8 mouse cellular contexts compared by ENCODE assay signal in genomic region chr11:94988780-94989561, GRCm38 (mm10). TPM values are rescaled to one million over a fixed set of nuclear protein-coding genes. Genes with fewer than 3 reads are reported as not detected.
A peak's percentile ranks its signal among the peaks of the same experiment; 100 is the strongest.
DNase-seq lines count a peak whose midpoint lies in the region; ATAC-seq and TF ChIP-seq lines count a peak whose summit lies in the region.

No protein-coding gene starts in this region.

- no peaks in the 10 kb centered on the region for H3K27me3 ChIP-seq in forebrain, embryonic 13.5 days
- no peaks in the 10 kb centered on the region for H3K27me3 ChIP-seq in hindbrain, embryonic 14.5 days (ENCODE audit: control insufficient read depth, insufficient read depth, low read length)
- H3K27me3 ChIP-seq in midbrain, embryonic 13.5 days = no peaks in the 10 kb centered on the region

- H3K27ac ChIP-seq in forebrain, embryonic 13.5 days = peak overlapping the region; percentile 92
- H3K27ac ChIP-seq in hindbrain, embryonic 14.5 days = peak overlapping the region; percentile 97
- H3K27ac ChIP-seq in midbrain, embryonic 13.5 days = peak overlapping the region; percentile 95

- no peaks in the 10 kb centered on the region for H3K36me3 ChIP-seq in forebrain, embryonic 13.5 days (ENCODE audit: poor library complexity, severe bottlenecking)
- H3K36me3 ChIP-seq in hindbrain, embryonic 14.5 days (replicated peaks; ENCODE audit: control insufficient read depth, insufficient read depth) = no peaks in the 10 kb centered on the region
- no peaks in the 10 kb centered on the region for H3K36me3 ChIP-seq in midbrain, embryonic 13.5 days

- WGBS in lung, adult 2 months = 19% methylated on average over 10 of the region's 10 CpGs
- 19% methylated on average over 10 of the region's 10 CpGs for WGBS in forebrain, embryonic 13.5 days
- WGBS in hindbrain, embryonic 14.5 days = 20% methylated on average over 10 of the region's 10 CpGs
- 21% methylated on average over 10 of the region's 10 CpGs for WGBS in midbrain, embryonic 13.5 days

- H3K9me3 ChIP-seq in forebrain, embryonic 13.5 days (replicated peaks) = no peaks in the 10 kb centered on the region
- no peaks in the 10 kb centered on the region for H3K9me3 ChIP-seq in hindbrain, embryonic 14.5 days (ENCODE audit: control insufficient read depth, low read length)
- H3K9me3 ChIP-seq in midbrain, embryonic 13.5 days = no peaks in the 10 kb centered on the region

- no peak for TF ChIP-seq CTCF in lung, adult 2 months (IDR thresholded peaks at IDR 0.05; ENCODE audit: insufficient read depth, low read length)

- H3K4me2 ChIP-seq in forebrain, embryonic 13.5 days = peak overlapping the region; percentile 100
- peak overlapping the region; percentile 100 for H3K4me2 ChIP-seq in hindbrain, embryonic 14.5 days (replicated peaks)
- H3K4me2 ChIP-seq in midbrain, embryonic 13.5 days (replicated peaks) = peak overlapping the region; percentile 99

- no peak for ATAC-seq in forebrain, embryonic 13.5 days
- no peak for ATAC-seq in hindbrain, embryonic 14.5 days (ENCODE audit: low FRiP score)
- no peak for ATAC-seq in midbrain, embryonic 13.5 days

- H3K4me3 ChIP-seq in lung, adult 2 months (replicated peaks; ENCODE audit: extremely low read depth, low read depth, low read length) = peak overlapping the region; percentile 79
- peak overlapping the region; percentile 91 for H3K4me3 ChIP-seq in forebrain, embryonic 13.5 days
- H3K4me3 ChIP-seq in hindbrain, embryonic 14.5 days (replicated peaks; ENCODE audit: low read length) = peak overlapping the region; percentile 95
- peak overlapping the region; percentile 87 for H3K4me3 ChIP-seq in midbrain, embryonic 13.5 days (replicated peaks)

- peak overlapping the region; percentile 95 for H3K9ac ChIP-seq in forebrain, embryonic 13.5 days
- peak overlapping the region; percentile 99 for H3K9ac ChIP-seq in hindbrain, embryonic 14.5 days
- H3K9ac ChIP-seq in midbrain, embryonic 13.5 days (replicated peaks) = peak overlapping the region; percentile 72

- peaks cover 7% of the 10 kb centered on the region for H3K4me1 ChIP-seq in lung, adult 2 months (ENCODE audit: control insufficient read depth, insufficient read depth, low read length)
- H3K4me1 ChIP-seq in forebrain, embryonic 13.5 days = peaks cover 54% of the 10 kb centered on the region
- peaks cover 32% of the 10 kb centered on the region for H3K4me1 ChIP-seq in hindbrain, embryonic 14.5 days (replicated peaks; ENCODE audit: control insufficient read depth, insufficient read depth, low read length)
- peaks cover 42% of the 10 kb centered on the region for H3K4me1 ChIP-seq in midbrain, embryonic 13.5 days (replicated peaks)

- TF ChIP-seq POLR2A in lung, adult 2 months (IDR thresholded peaks at IDR 0.05; ENCODE audit: borderline replicate concordance, extremely low read depth, low read depth, low read length) = no peak

- no peak for DNase-seq in lung, adult 2 months
- DNase-seq in lung, adult 18-20 months = no peak
- DNase-seq in adrenal gland, adult 2 months = peak; percentile 52
- DNase-seq in hindbrain, embryonic 14.5 days (ENCODE audit: low spot score) = no peak
- DNase-seq in right cerebral cortex, adult 18-20 months = no peak
- DNase-seq in c-Kit-positive CD71-positive TER-119-positive erythroid progenitor cells, embryonic 14.5 days (ENCODE audit: low spot score) = no peak

RNA-seq across cellular contexts. Expression of gene Ppp1r9b, which starts 1.9 kb away (rescaled TPM):
- polyA plus RNA-seq in lung, adult 2 months (2012; rRNA removed) = 58.7 and 67.7 TPM in 2 replicates
- total RNA-seq in adrenal gland, adult 2 months (2021) = 100 to 1,000 TPM; 101 to 148 TPM
- polyA plus RNA-seq in adrenal gland, adult 2 months (2012; rRNA removed) = 61.6 and 64.6 TPM in 2 replicates
- polyA plus RNA-seq in forebrain, embryonic 13.5 days (2015; fragmentation: Nextera tagmentation; extraction: Ambion mirVana) = 15.8 and 16.3 TPM in 2 replicates
- polyA plus RNA-seq in hindbrain, embryonic 14.5 days (2014; fragmentation: Nextera tagmentation; extraction: Ambion mirVana) = 27.1 and 27.5 TPM in 2 replicates
- polyA plus RNA-seq in midbrain, embryonic 13.5 days (2015; fragmentation: Nextera tagmentation; extraction: Ambion mirVana) = 17.4 and 17.8 TPM in 2 replicates

RNA-seq across cellular contexts. Expression of gene Sgca, which starts 12.8 kb away (rescaled TPM):
- polyA plus RNA-seq in lung, adult 2 months (2012; rRNA removed) = 19.9 and 54.4 TPM in 2 replicates
- total RNA-seq in adrenal gland, adult 2 months (2021) = not detected
- 0.79 and 0.95 TPM in 2 replicates for polyA plus RNA-seq in adrenal gland, adult 2 months (2012; rRNA removed)
- polyA plus RNA-seq in forebrain, embryonic 13.5 days (2015; fragmentation: Nextera tagmentation; extraction: Ambion mirVana) = not detected in 2 replicates
- polyA plus RNA-seq in hindbrain, embryonic 14.5 days (2014; fragmentation: Nextera tagmentation; extraction: Ambion mirVana) = 0.17 TPM in 1 of 2 replicates, not detected in the other
- 0.17 TPM in 1 of 2 replicates, not detected in the other for polyA plus RNA-seq in midbrain, embryonic 13.5 days (2015; fragmentation: Nextera tagmentation; extraction: Ambion mirVana)

RNA-seq across cellular contexts. Expression of gene Samd14, which starts 20.7 kb away (rescaled TPM):
- polyA plus RNA-seq in lung, adult 2 months (2012; rRNA removed) = 5.9 and 7.0 TPM in 2 replicates
- total RNA-seq in adrenal gland, adult 2 months (2021) = 1 to 10 TPM; 2.5 to 4.5 TPM
- 12.9 and 13.5 TPM in 2 replicates for polyA plus RNA-seq in adrenal gland, adult 2 months (2012; rRNA removed)
- 89.2 and 95.0 TPM in 2 replicates for polyA plus RNA-seq in forebrain, embryonic 13.5 days (2015; fragmentation: Nextera tagmentation; extraction: Ambion mirVana)
- 130 and 135 TPM in 2 replicates for polyA plus RNA-seq in hindbrain, embryonic 14.5 days (2014; fragmentation: Nextera tagmentation; extraction: Ambion mirVana)
- 123 and 141 TPM in 2 replicates for polyA plus RNA-seq in midbrain, embryonic 13.5 days (2015; fragmentation: Nextera tagmentation; extraction: Ambion mirVana)

RNA-seq across cellular contexts. Expression of gene Hils1, which starts 21.6 kb away (rescaled TPM):
- not detected in 2 replicates for polyA plus RNA-seq in lung, adult 2 months (2012; rRNA removed)
- total RNA-seq in adrenal gland, adult 2 months (2021) = not detected
- not detected in 2 replicates for polyA plus RNA-seq in adrenal gland, adult 2 months (2012; rRNA removed)
- polyA plus RNA-seq in forebrain, embryonic 13.5 days (2015; fragmentation: Nextera tagmentation; extraction: Ambion mirVana) = not detected in 2 replicates
- not detected in 2 replicates for polyA plus RNA-seq in hindbrain, embryonic 14.5 days (2014; fragmentation: Nextera tagmentation; extraction: Ambion mirVana)
- polyA plus RNA-seq in midbrain, embryonic 13.5 days (2015; fragmentation: Nextera tagmentation; extraction: Ambion mirVana) = not detected in 2 replicates

RNA-seq across cellular contexts. Expression of gene Pdk2, which starts 52.2 kb away (rescaled TPM):
- polyA plus RNA-seq in lung, adult 2 months (2012; rRNA removed) = 53.0 and 67.3 TPM in 2 replicates
- total RNA-seq in adrenal gland, adult 2 months (2021) = 100 to 1,000 TPM in 1 of 2 experiments, 10 to 100 TPM in 1; 92.9 to 112 TPM
- polyA plus RNA-seq in adrenal gland, adult 2 months (2012; rRNA removed) = 114 and 118 TPM in 2 replicates
- 19.7 and 20.2 TPM in 2 replicates for polyA plus RNA-seq in forebrain, embryonic 13.5 days (2015; fragmentation: Nextera tagmentation; extraction: Ambion mirVana)
- polyA plus RNA-seq in hindbrain, embryonic 14.5 days (2014; fragmentation: Nextera tagmentation; extraction: Ambion mirVana) = 22.7 and 25.2 TPM in 2 replicates
- 21.4 and 24.7 TPM in 2 replicates for polyA plus RNA-seq in midbrain, embryonic 13.5 days (2015; fragmentation: Nextera tagmentation; extraction: Ambion mirVana)

Comparison
In these comparisons a context has a peak if more than half of its experiments do, and no peak if none do; other contexts are left out.
1. RNA of gene Sgca, which starts 12.8 kb away (polyA plus RNA-seq): 19.9 to 54.4 TPM in lung, adult 2 months; 0.79 to 0.95 TPM in adrenal gland, adult 2 months, 0.17 TPM in midbrain, embryonic 13.5 days, 0.17 TPM in hindbrain, embryonic 14.5 days and not detected in forebrain, embryonic 13.5 days; every median in the first group is over 10 times any median in the second.
2. Peak in every context shown above with its lines, with median percentiles within 50 percentile points of each other: H3K4me3 ChIP-seq, H3K27ac ChIP-seq, H3K4me2 ChIP-seq and H3K9ac ChIP-seq.